Mouse (Mus musculus): ENCODE data around the gene Thsd7a. TPM values are rescaled to one million over a fixed set of nuclear protein-coding genes. Genes with fewer than 3 reads are reported as not detected.

The Thsd7a gene
- total and polyA plus RNA-seq, 2 experiments from 2014 or later, result 13.5 to 18.3 TPM

- Histone ChIP-seq H3K4me3 (ENCODE audit: low read depth, low read length) (no peak overlapping the region), H3K4me2 (ENCODE audit: low read depth) (no peak overlapping the region), H3K9ac (no peak overlapping the region), H3K9me3 (ENCODE audit: low read length) (no peaks in the 10 kb centered on the region), H3K4me1 (ENCODE audit: insufficient read depth) (no peaks in the 10 kb centered on the region), H3K27ac (ENCODE audit: low read depth, low read length) (no peak overlapping the region), H3K27me3 (ENCODE audit: insufficient read depth, low read length) (no peaks in the 10 kb centered on the region), H3K36me3 (ENCODE audit: insufficient read depth) (no peaks in the 10 kb centered on the region)
- no peak for DNase-seq
- ATAC-seq, result no peak
- no peak for TF ChIP-seq CTCF (IDR thresholded peaks at IDR 0.05; ENCODE audit: low read depth)
- 84% methylated on average over 5 of the region's 5 CpGs for WGBS
These were observed 267.6 kb downstream of the Thsd7a start for GRCm38 (mm10) chr6:12481527-12482163.

- Histone ChIP-seq H3K9me3 (ENCODE audit: low read length) (no peaks in the 10 kb centered on the region), H3K4me2 (ENCODE audit: low read depth) (no peak overlapping the region), H3K4me3 (ENCODE audit: low read depth, low read length) (no peak overlapping the region), H3K27ac (ENCODE audit: low read depth, low read length) (no peak overlapping the region), H3K27me3 (ENCODE audit: insufficient read depth, low read length) (no peaks in the 10 kb centered on the region), H3K9ac (no peak overlapping the region), H3K36me3 (ENCODE audit: insufficient read depth) (no peaks in the 10 kb centered on the region), H3K4me1 (ENCODE audit: insufficient read depth) (no peaks in the 10 kb centered on the region)
- TF ChIP-seq CTCF (IDR thresholded peaks at IDR 0.05; ENCODE audit: low read depth), result no peak
- peak; percentile 85 for ATAC-seq
- DNase-seq, result peak; percentile 34
- WGBS, result 63% methylated on average over 1 of the region's 1 CpGs
These were observed 270.9 kb downstream of the Thsd7a start for GRCm38 (mm10) chr6:12478359-12478758.

- no peak for ATAC-seq
- Histone ChIP-seq H3K4me2 (ENCODE audit: low read depth) (no peak overlapping the region), H3K27me3 (ENCODE audit: insufficient read depth, low read length) (no peaks in the 10 kb centered on the region), H3K9ac (no peak overlapping the region), H3K36me3 (ENCODE audit: insufficient read depth) (no peaks in the 10 kb centered on the region), H3K4me3 (ENCODE audit: low read depth, low read length) (no peak overlapping the region), H3K27ac (ENCODE audit: low read depth, low read length) (no peak overlapping the region), H3K9me3 (ENCODE audit: low read length) (no peaks in the 10 kb centered on the region), H3K4me1 (ENCODE audit: insufficient read depth) (no peaks in the 10 kb centered on the region)
- WGBS, result 90% methylated on average over 2 of the region's 2 CpGs
- TF ChIP-seq CTCF (IDR thresholded peaks at IDR 0.05; ENCODE audit: low read depth), result no peak
- DNase-seq, result no peak
These were observed 278.3 kb downstream of the Thsd7a start for GRCm38 (mm10) chr6:12470935-12471334.

GRCm38 (mm10) chr6:12467339-12468124 is 281.7 kb downstream of the Thsd7a start:
- H3K4me3 ChIP-seq (ENCODE audit: low read depth, low read length), result no peak overlapping the region
- no peaks in the 10 kb centered on the region for H3K4me1 ChIP-seq (ENCODE audit: insufficient read depth)
- no peaks in the 10 kb centered on the region for H3K9me3 ChIP-seq (ENCODE audit: low read length)
- H3K27me3 ChIP-seq (ENCODE audit: insufficient read depth, low read length), result no peaks in the 10 kb centered on the region
- no peak overlapping the region for H3K9ac ChIP-seq
- no peaks in the 10 kb centered on the region for H3K36me3 ChIP-seq (ENCODE audit: insufficient read depth)
- 59% methylated on average over 7 of the region's 7 CpGs for WGBS
- DNase-seq (no peak), ATAC-seq (no peak)
- no peak for TF ChIP-seq CTCF (IDR thresholded peaks at IDR 0.05; ENCODE audit: low read depth)
- no peak overlapping the region for H3K4me2 ChIP-seq (ENCODE audit: low read depth)
- H3K27ac ChIP-seq (ENCODE audit: low read depth, low read length), result no peak overlapping the region

- no peak overlapping the region for H3K4me3 ChIP-seq (ENCODE audit: low read depth, low read length)
- ATAC-seq (no peak), DNase-seq (no peak)
- no peaks in the 10 kb centered on the region for H3K4me1 ChIP-seq (ENCODE audit: insufficient read depth)
- H3K9me3 ChIP-seq (ENCODE audit: low read length), result no peaks in the 10 kb centered on the region
- no peak overlapping the region for H3K4me2 ChIP-seq (ENCODE audit: low read depth)
- TF ChIP-seq CTCF (IDR thresholded peaks at IDR 0.05; ENCODE audit: low read depth), result no peak
- 95% methylated on average over 4 of the region's 4 CpGs for WGBS
- no peaks in the 10 kb centered on the region for H3K36me3 ChIP-seq (ENCODE audit: insufficient read depth)
- no peak overlapping the region for H3K27ac ChIP-seq (ENCODE audit: low read depth, low read length)
- H3K27me3 ChIP-seq (ENCODE audit: insufficient read depth, low read length), result no peaks in the 10 kb centered on the region
- no peak overlapping the region for H3K9ac ChIP-seq
These were observed 290.4 kb downstream of the Thsd7a start for GRCm38 (mm10) chr6:12458841-12459240.

GRCm38 (mm10) chr6:12457451-12457850 is 291.8 kb downstream of the Thsd7a start:
- H3K9me3 ChIP-seq (ENCODE audit: low read length), result no peaks in the 10 kb centered on the region
- no peaks in the 10 kb centered on the region for H3K36me3 ChIP-seq (ENCODE audit: insufficient read depth)
- DNase-seq (no peak), ATAC-seq (no peak)
- no peak overlapping the region for H3K27ac ChIP-seq (ENCODE audit: low read depth, low read length)
- no peaks in the 10 kb centered on the region for H3K27me3 ChIP-seq (ENCODE audit: insufficient read depth, low read length)
- H3K4me1 ChIP-seq (ENCODE audit: insufficient read depth), result no peaks in the 10 kb centered on the region
- H3K9ac ChIP-seq, result no peak overlapping the region
- H3K4me2 ChIP-seq (ENCODE audit: low read depth), result no peak overlapping the region
- TF ChIP-seq CTCF (IDR thresholded peaks at IDR 0.05; ENCODE audit: low read depth), result no peak
- 91% methylated on average over 1 of the region's 1 CpGs for WGBS
- no peak overlapping the region for H3K4me3 ChIP-seq (ENCODE audit: low read depth, low read length)

GRCm38 (mm10) chr6:12454876-12455485 is 294.2 kb downstream of the Thsd7a start:
- 77% methylated on average over 1 of the region's 1 CpGs for WGBS
- Histone ChIP-seq H3K27me3 (ENCODE audit: insufficient read depth, low read length) (no peaks in the 10 kb centered on the region), H3K36me3 (ENCODE audit: insufficient read depth) (no peaks in the 10 kb centered on the region), H3K9me3 (ENCODE audit: low read length) (no peaks in the 10 kb centered on the region), H3K4me2 (ENCODE audit: low read depth) (no peak overlapping the region), H3K9ac (no peak overlapping the region), H3K4me1 (ENCODE audit: insufficient read depth) (no peaks in the 10 kb centered on the region), H3K27ac (ENCODE audit: low read depth, low read length) (no peak overlapping the region), H3K4me3 (ENCODE audit: low read depth, low read length) (no peak overlapping the region)
- TF ChIP-seq CTCF (IDR thresholded peaks at IDR 0.05; ENCODE audit: low read depth), result no peak
- no peak for ATAC-seq
- DNase-seq, result no peak
